ENCODE assay signal across 25 mouse cellular contexts in the genomic region with DNA sequence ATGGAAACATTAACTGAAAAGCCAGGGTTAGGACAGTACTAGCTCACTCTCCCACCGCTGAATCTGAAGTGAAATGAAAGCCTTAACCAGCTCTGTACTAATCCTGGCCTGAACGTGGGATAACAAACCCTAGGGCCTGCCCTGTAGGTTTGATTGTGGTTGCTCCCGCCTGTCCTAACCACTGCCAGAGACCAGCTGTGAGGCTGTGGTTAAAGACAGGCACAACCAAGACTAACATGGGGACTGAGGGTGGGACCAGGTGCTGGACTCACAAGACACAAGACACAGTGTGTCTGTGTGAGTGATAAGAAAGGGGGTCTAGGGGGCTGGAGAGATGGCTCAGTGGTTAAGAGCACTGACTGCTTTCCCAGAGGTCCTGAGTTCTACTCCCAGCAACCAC. TPM values are rescaled to one million over a fixed set of nuclear protein-coding genes. Genes with fewer than 3 reads are reported as not detected.
"Had no signal": no experiment of that assay in that cellular context is flagged by ENCODE, and none has a peak within 500 bp of the region (broad histone marks: within the 10 kb centered on the region; RNA-seq: fewer than 3 reads in every experiment).

No protein-coding gene starts in this region.

- ATAC-seq: forebrain, embryonic 13.5 days; forebrain, embryonic 15.5 days; forebrain, embryonic 16.5 days; forebrain, postnatal 0 days had no signal

- H3K9me3 ChIP-seq: embryonic facial prominence, embryonic 10.5 days; embryonic facial prominence, embryonic 12.5 days; embryonic facial prominence, embryonic 13.5 days; embryonic facial prominence, embryonic 15.5 days; forebrain, embryonic 10.5 days; forebrain, embryonic 12.5 days; forebrain, embryonic 13.5 days; forebrain, embryonic 15.5 days had no signal

- H3K4me3 ChIP-seq: embryonic facial prominence, embryonic 10.5 days; embryonic facial prominence, embryonic 12.5 days; embryonic facial prominence, embryonic 13.5 days; embryonic facial prominence, embryonic 15.5 days; erythroblast, embryonic 14.5 days; forebrain, embryonic 10.5 days; forebrain, embryonic 12.5 days; forebrain, embryonic 13.5 days; forebrain, embryonic 15.5 days; gastrocnemius, adult 2 months; heart, adult 2 months had no signal

- H3K4me2 ChIP-seq: embryonic facial prominence, embryonic 12.5 days; embryonic facial prominence, embryonic 13.5 days; embryonic facial prominence, embryonic 15.5 days; forebrain, embryonic 12.5 days; forebrain, embryonic 13.5 days; forebrain, embryonic 15.5 days had no signal

- DNase-seq: cerebellum, adult 2 months; cerebellum, adult 8-10 months; cerebellum, postnatal 10 days; cerebellum, postnatal 14 days; cerebellum, postnatal 36 days; embryo, embryonic 11 days; forebrain, postnatal 0 days; gastrocnemius, adult 2 months; gastrocnemius, postnatal 10 days; gastrocnemius, postnatal 14 days; gastrocnemius, postnatal 25 days; gastrocnemius, postnatal 36 days; heart, adult 11 months; heart, adult 18-20 months; heart, adult 2 months had no signal

- H3K27ac ChIP-seq: embryonic facial prominence, embryonic 10.5 days; embryonic facial prominence, embryonic 12.5 days; embryonic facial prominence, embryonic 13.5 days; embryonic facial prominence, embryonic 15.5 days; forebrain, embryonic 10.5 days; forebrain, embryonic 12.5 days; forebrain, embryonic 13.5 days; forebrain, embryonic 15.5 days; gastrocnemius, adult 2 months; heart, adult 2 months had no signal

- H3K9ac ChIP-seq: embryonic facial prominence, embryonic 12.5 days; embryonic facial prominence, embryonic 13.5 days; embryonic facial prominence, embryonic 15.5 days; forebrain, embryonic 12.5 days; forebrain, embryonic 13.5 days; forebrain, embryonic 15.5 days; forebrain, postnatal 0 days had no signal

RNA-seq across cellular contexts. Expression of a gene that starts 4.6 kb away (rescaled TPM):
- polyA plus RNA-seq: erythroblast, embryonic 14.5 days had no signal

RNA-seq across cellular contexts. Expression of a gene that starts 11.0 kb away (rescaled TPM):
- polyA plus RNA-seq: erythroblast, embryonic 14.5 days; forebrain, embryonic 10.5 days had no signal
